In the genomic region with DNA sequence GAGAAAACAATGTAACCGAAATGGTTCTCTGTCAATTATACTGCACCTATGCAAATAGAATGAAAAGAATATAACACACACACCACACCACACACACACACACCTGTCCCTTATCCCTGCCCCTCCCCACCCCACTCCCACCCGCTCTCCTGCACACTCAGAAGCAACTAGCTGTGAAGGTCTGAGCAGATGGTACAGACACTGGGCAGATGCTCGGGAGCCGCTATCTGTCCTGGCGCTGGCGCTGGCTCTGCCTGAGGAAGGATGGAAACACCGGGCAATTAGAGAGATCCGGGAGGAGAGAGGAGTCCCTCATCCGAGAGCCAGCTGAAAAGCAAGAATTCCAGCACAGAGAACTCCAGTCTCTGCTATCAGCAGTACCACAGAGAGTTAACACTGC, we compare ENCODE assay signal across 15 mouse cellular contexts. TPM values are rescaled to one million over a fixed set of nuclear protein-coding genes. Genes with fewer than 3 reads are reported as not detected.
DNase-seq lines count a peak whose midpoint lies in the region; ATAC-seq lines count a peak whose summit lies in the region.
"Had no signal": no experiment of that assay in that cellular context is flagged by ENCODE, and none has a peak within 500 bp of the region (broad histone marks: within the 10 kb centered on the region; RNA-seq: fewer than 3 reads in every experiment).

No protein-coding gene starts in this region.

- H3K27me3 ChIP-seq in forebrain, embryonic 16.5 days (replicated peaks; ENCODE audit: control insufficient read depth, insufficient read depth, low read length): no peaks in the 10 kb centered on the region
- H3K27me3 ChIP-seq: embryonic facial prominence, embryonic 12.5 days; limb, embryonic 13.5 days; midbrain, embryonic 12.5 days had no signal

- no peak overlapping the region for H3K4me2 ChIP-seq in forebrain, embryonic 16.5 days (ENCODE audit: low read length)
- H3K4me2 ChIP-seq: embryonic facial prominence, embryonic 12.5 days; heart, embryonic 11.5 days; limb, embryonic 13.5 days; lung, embryonic 14.5 days; midbrain, embryonic 12.5 days had no signal

- no peak overlapping the region for H3K9ac ChIP-seq in forebrain, embryonic 16.5 days (replicated peaks; ENCODE audit: low read depth, low read length)
- H3K9ac ChIP-seq: embryonic facial prominence, embryonic 12.5 days; limb, embryonic 13.5 days; lung, embryonic 14.5 days; midbrain, embryonic 12.5 days had no signal

- no peaks in the 10 kb centered on the region for H3K36me3 ChIP-seq in forebrain, embryonic 16.5 days (ENCODE audit: control insufficient read depth, insufficient read depth)
- H3K36me3 ChIP-seq: embryonic facial prominence, embryonic 12.5 days; limb, embryonic 13.5 days; midbrain, embryonic 12.5 days had no signal

- no peak overlapping the region for H3K27ac ChIP-seq in forebrain, embryonic 16.5 days (ENCODE audit: low read length)
- H3K27ac ChIP-seq: embryonic facial prominence, embryonic 12.5 days; limb, embryonic 13.5 days; midbrain, embryonic 12.5 days had no signal

- H3K9me3 ChIP-seq in forebrain, embryonic 16.5 days (ENCODE audit: control insufficient read depth, low read length): no peaks in the 10 kb centered on the region
- H3K9me3 ChIP-seq: embryonic facial prominence, embryonic 12.5 days; limb, embryonic 13.5 days; midbrain, embryonic 12.5 days had no signal

- peaks cover 7% of the 10 kb centered on the region for H3K4me1 ChIP-seq in forebrain, embryonic 16.5 days (replicated peaks; ENCODE audit: control insufficient read depth, insufficient read depth, low read length)

- peak; percentile 34 for ATAC-seq in cerebellum, adult (ENCODE audit: insufficient number of reproducible peaks, low FRiP score, low TSS enrichment)
- ATAC-seq in forebrain, embryonic 16.5 days: 0 out of 2 replicates have a peak, but pooled peaks have one; percentile 23
- ATAC-seq: intestine, embryonic 16.5 days had no signal

- H3K4me3 ChIP-seq in forebrain, embryonic 16.5 days (replicated peaks; ENCODE audit: low read length): no peak overlapping the region
- H3K4me3 ChIP-seq: embryonic facial prominence, embryonic 12.5 days; limb, embryonic 13.5 days; midbrain, embryonic 12.5 days had no signal

- DNase-seq in cerebellum, adult 8-10 months: no peak
- peak; percentile 37 to 43 for DNase-seq in layer of hippocampus, adult 8-10 months (ENCODE audit: low spot score in 2 of 2)
- DNase-seq in layer of hippocampus, postnatal 10 days (ENCODE audit: low spot score in 2 of 2): no peak
- DNase-seq in right cerebral cortex, adult 2 months (ENCODE audit: low spot score in 2 of 2): peak; percentile 40 to 49
- no peak for DNase-seq in testis, postnatal 14 days (ENCODE audit: low spot score)
- no peak for DNase-seq in thymus, postnatal 0 days (ENCODE audit: low spot score)
- DNase-seq: kidney, postnatal 4 days; lung, embryonic 14.5 days had no signal

- WGBS in forebrain, embryonic 16.5 days: 53% methylated on average over 9 of the region's 9 CpGs

RNA-seq across cellular contexts. Expression of gene Apbb2, which starts 42.3 kb away (rescaled TPM):
- 10 to 100 TPM; 51.9 to 69.8 (median 57.1) TPM for total RNA-seq in layer of hippocampus, adult 8-10 months (2022)
- total RNA-seq in layer of hippocampus, postnatal 10 days (2021): 10 to 100 TPM; 65.5 to 66.8 TPM
- polyA plus RNA-seq in forebrain, embryonic 16.5 days (2015; fragmentation: Nextera tagmentation; extraction: Ambion mirVana): 92.2 and 99.1 TPM in 2 replicates
- polyA plus RNA-seq in thymus, postnatal 0 days (2015; fragmentation: Nextera tagmentation; extraction: Ambion mirVana): 7.3 and 10.6 TPM in 2 replicates

Comparison
In these comparisons a context has a peak if more than half of its experiments do, and no peak if none do; other contexts are left out.
1. DNase-seq: peak in layer of hippocampus, adult 8-10 months (2 of 2) and right cerebral cortex, adult 2 months (2 of 2); none in cerebellum, adult 8-10 months (single experiment), layer of hippocampus, postnatal 10 days (0 of 2), testis, postnatal 14 days (single experiment) and thymus, postnatal 0 days (single experiment).